Mouse (Mus musculus) hindbrain, embryonic 15.5 days (tissue): ENCODE results near the gene Sez6. TPM values are rescaled to one million over a fixed set of nuclear protein-coding genes. Genes with fewer than 3 reads are reported as not detected.

Experiments used
- ATAC-seq: fragments of 200-750 bp; cut with Nextera tagmentation; 2 replicates; pipeline ENCODE4 v1.8.0; 2017; ENCODE audit warnings: low read depth, moderate number of reproducible peaks, moderate TSS enrichment; ENCODE audit not compliant: low FRiP score
- H3K27ac ChIP-seq: fragments of 300-500 bp; sonication (generic); replicated peaks from 2 replicates; pipeline ENCODE4 v1.5.1; 2015; ENCODE audit warnings: mild to moderate bottlenecking, inconsistent platforms
- H3K27me3 ChIP-seq: fragments of 300-500 bp; sonication (generic); 2 replicates; pipeline ENCODE4 v1.6.1; 2015; ENCODE audit warnings: control low read depth, inconsistent platforms
- H3K36me3 ChIP-seq: fragments of 300-500 bp; sonication (generic); 2 replicates; pipeline ENCODE4 v1.6.1; 2015; ENCODE audit warnings: control low read depth, inconsistent platforms
- H3K4me1 ChIP-seq: fragments of 300-500 bp; sonication (generic); replicated peaks from 2 replicates; pipeline ENCODE4 v1.6.1; 2015; ENCODE audit warnings: control low read depth, inconsistent platforms
- H3K4me2 ChIP-seq: fragments of 300-500 bp; sonication (generic); 2 replicates; pipeline ENCODE4 v1.6.1; 2015; ENCODE audit warnings: moderate library complexity, mild to moderate bottlenecking, inconsistent platforms
- H3K4me3 ChIP-seq: fragments of 300-500 bp; sonication (generic); 2 replicates; pipeline ENCODE4 v1.5.1; 2015; ENCODE audit warnings: mild to moderate bottlenecking, inconsistent platforms
- H3K9ac ChIP-seq: fragments of 300-500 bp; sonication (generic); 2 replicates; pipeline ENCODE4 v1.6.1; 2015; ENCODE audit warnings: inconsistent platforms
- H3K9me3 ChIP-seq: fragments of 300-500 bp; sonication (generic); 2 replicates; pipeline ENCODE4 v1.6.1; 2016; ENCODE audit warnings: control low read depth, inconsistent platforms
- WGBS: fragments of 180-500 bp; shearing (Covaris S2); methylation state at CpG from one replicate; pipeline ENCODE4 v1.1.7; 2015; 5-methylcytosine and 5-hydroxymethylcytosine counted together
- polyA plus RNA-seq: library from polyadenylated mRNA; unstranded; fragments of >200 nt; fragmentation: Nextera tagmentation; extraction: Ambion mirVana; gene quantifications from 2 replicates; pipeline ENCODE4 v1.2.1, GENCODE M21; 2015

Sez6 gene
- polyA plus RNA-seq, 1 experiment from 2014 or later, result 151 TPM

GRCm38 (mm10) chr11:77983937-77984835 is 53.6 kb downstream of the Sez6 start:
- no peak for ATAC-seq
- H3K4me1 ChIP-seq, result peaks cover 34% of the 10 kb centered on the region
- under 1% methylated on average over 61 of the region's 63 CpGs for WGBS
- H3K9me3 ChIP-seq, result no peaks in the 10 kb centered on the region
- H3K27me3 ChIP-seq, result no peaks in the 10 kb centered on the region
- peak overlapping the region; percentile 67 for H3K4me3 ChIP-seq
- peak overlapping the region; percentile 78 for H3K4me2 ChIP-seq
- H3K27ac ChIP-seq, result peak overlapping the region; percentile 98
- H3K9ac ChIP-seq, result peak overlapping the region; percentile 79
- H3K36me3 ChIP-seq, result peaks cover 18% of the 10 kb centered on the region

GRCm38 (mm10) chr11:77984836-77985231 is 54.2 kb downstream of the Sez6 start:
- peaks cover 34% of the 10 kb centered on the region for H3K4me1 ChIP-seq
- peak overlapping the region; percentile 67 for H3K4me3 ChIP-seq
- ATAC-seq, result no peak
- no peaks in the 10 kb centered on the region for H3K27me3 ChIP-seq
- 0% methylated on average over 13 of the region's 13 CpGs for WGBS
- H3K4me2 ChIP-seq, result peak overlapping the region; percentile 78
- H3K9ac ChIP-seq, result peak overlapping the region; percentile 79
- no peaks in the 10 kb centered on the region for H3K9me3 ChIP-seq
- H3K27ac ChIP-seq, result peak overlapping the region; percentile 98
- H3K36me3 ChIP-seq, result peaks cover 22% of the 10 kb centered on the region

GRCm38 (mm10) chr11:77985541-77986065 is 55.0 kb downstream of the Sez6 start:
- peaks cover 27% of the 10 kb centered on the region for H3K4me1 ChIP-seq
- H3K27ac ChIP-seq, result peak overlapping the region; percentile 98
- 67% methylated on average over 3 of the region's 3 CpGs for WGBS
- ATAC-seq, result no peak
- H3K9ac ChIP-seq, result peak overlapping the region; percentile 79
- H3K4me2 ChIP-seq, result peak overlapping the region; percentile 78
- H3K9me3 ChIP-seq, result no peaks in the 10 kb centered on the region
- peak overlapping the region; percentile 67 for H3K4me3 ChIP-seq
- no peaks in the 10 kb centered on the region for H3K27me3 ChIP-seq
- H3K36me3 ChIP-seq, result peaks cover 22% of the 10 kb centered on the region

- H3K9ac ChIP-seq, result no peak overlapping the region
- H3K4me2 ChIP-seq, result no peak overlapping the region
- H3K9me3 ChIP-seq, result no peaks in the 10 kb centered on the region
- H3K36me3 ChIP-seq, result peaks cover 22% of the 10 kb centered on the region
- no peak for ATAC-seq
- 93% methylated on average over 13 of the region's 13 CpGs for WGBS
- H3K27me3 ChIP-seq, result no peaks in the 10 kb centered on the region
- peaks cover 20% of the 10 kb centered on the region for H3K4me1 ChIP-seq
- no peak overlapping the region for H3K4me3 ChIP-seq
- H3K27ac ChIP-seq, result no peak overlapping the region
Measured at GRCm38 (mm10) chr11:77989071-77989690, 58.6 kb downstream of the Sez6 start.

GRCm38 (mm10) chr11:77995556-77995955 is 65.0 kb downstream of the Sez6 start:
- Histone ChIP-seq H3K9ac (no peak overlapping the region), H3K4me2 (no peak overlapping the region), H3K27ac (no peak overlapping the region), H3K4me3 (no peak overlapping the region), H3K9me3 (no peaks in the 10 kb centered on the region), H3K27me3 (no peaks in the 10 kb centered on the region), H3K36me3 (no peaks in the 10 kb centered on the region), H3K4me1 (no peaks in the 10 kb centered on the region)
- ATAC-seq, result no peak
- 72% methylated on average over 1 of the region's 1 CpGs for WGBS

- ATAC-seq, result no peak
- peaks cover 44% of the 10 kb centered on the region for H3K36me3 ChIP-seq
- H3K27me3 ChIP-seq, result no peaks in the 10 kb centered on the region
- peaks cover 4% of the 10 kb centered on the region; the same call in 1 of the 2 replicates for H3K4me1 ChIP-seq
- H3K4me2 ChIP-seq, result no peak overlapping the region
- no peaks in the 10 kb centered on the region for H3K9me3 ChIP-seq
- H3K27ac ChIP-seq, result no peak overlapping the region
- WGBS, result 98% methylated on average over 5 of the region's 5 CpGs
- H3K9ac ChIP-seq, result no peak overlapping the region
- H3K4me3 ChIP-seq, result no peak overlapping the region
Measured at GRCm38 (mm10) chr11:78006446-78006845, 75.8 kb downstream of the Sez6 start.

- 20% methylated on average over 4 of the region's 4 CpGs for WGBS
- Histone ChIP-seq H3K36me3 (peaks cover 74% of the 10 kb centered on the region), H3K4me1 (no peaks in the 10 kb centered on the region), H3K27me3 (no peaks in the 10 kb centered on the region), H3K4me3 (no peak overlapping the region), H3K9ac (no peak overlapping the region), H3K9me3 (no peaks in the 10 kb centered on the region), H3K4me2 (no peak overlapping the region), H3K27ac (no peak overlapping the region)
- peak; percentile 73; the same call in 1 of the 2 replicates for ATAC-seq
Measured at GRCm38 (mm10) chr11:78019676-78020075, 89.1 kb downstream of the Sez6 start.

- peaks cover 72% of the 10 kb centered on the region for H3K36me3 ChIP-seq
- no peaks in the 10 kb centered on the region for H3K4me1 ChIP-seq
- WGBS, result 78% methylated on average over 8 of the region's 8 CpGs
- H3K27ac ChIP-seq, result no peak overlapping the region
- no peaks in the 10 kb centered on the region for H3K9me3 ChIP-seq
- H3K4me3 ChIP-seq, result no peak overlapping the region
- no peak overlapping the region for H3K9ac ChIP-seq
- H3K4me2 ChIP-seq, result no peak overlapping the region
- no peaks in the 10 kb centered on the region for H3K27me3 ChIP-seq
- no peak for ATAC-seq
Measured at GRCm38 (mm10) chr11:78023607-78024006, 93.0 kb downstream of the Sez6 start.

Other genes starting within 250 kb of the Sez6 start
- gene Nufip2, start 244.6 kb upstream of the Sez6 start, polyA plus RNA-seq, result 3.2 and 4.8 TPM in 2 replicates
- gene Cryba1, start 205.5 kb upstream of the Sez6 start, polyA plus RNA-seq, result 0.29 and 0.34 TPM in 2 replicates
- gene Myo18a, start 167.6 kb upstream of the Sez6 start, polyA plus RNA-seq, result 43.7 and 48.3 TPM in 2 replicates
- 1.4 and 1.9 TPM in 2 replicates for gene Gm10277, start 143.1 kb upstream of the Sez6 start, polyA plus RNA-seq
- 5.1 and 5.6 TPM in 2 replicates for gene Pipox, start 36.7 kb upstream of the Sez6 start, polyA plus RNA-seq
- gene Phf12, start 52.0 kb downstream of the Sez6 start, polyA plus RNA-seq, result 15.1 and 19.0 TPM in 2 replicates
- 48.6 and 55.6 TPM in 2 replicates for gene Dhrs13, start 101.5 kb downstream of the Sez6 start, polyA plus RNA-seq
- 103 and 106 TPM in 2 replicates for gene Flot2, start 107.1 kb downstream of the Sez6 start, polyA plus RNA-seq
- 30.9 and 32.5 TPM in 2 replicates for gene Eral1, start 149.6 kb downstream of the Sez6 start, polyA plus RNA-seq
- 24.0 and 33.3 TPM in 2 replicates for gene Fam222b, start 163.9 kb downstream of the Sez6 start, polyA plus RNA-seq
- 98.7 and 102 TPM in 2 replicates for gene Traf4, start 234.8 kb downstream of the Sez6 start, polyA plus RNA-seq
- gene Nek8, start 245.9 kb downstream of the Sez6 start, polyA plus RNA-seq, result 7.5 and 8.5 TPM in 2 replicates
- gene Tlcd1, start 245.9 kb downstream of the Sez6 start, polyA plus RNA-seq, result 12.8 and 13.2 TPM in 2 replicates